Mouse (Mus musculus) regulatory T cell (primary cell): ENCODE measurements around the gene Thbs2.
"Not testable (repeated sequence)": the region's sequence is repeated elsewhere in the genome, so short reads cannot be mapped to it uniquely, and the experiment has no call there.

Experiments used
- in situ Hi-C: fragments of 300-600 bp; cut with MboI, MseI; formaldehyde crosslinking; loops from one replicate; pipeline ENCODE4 v1.15.1; 2025; ENCODE audit warnings: high pct_unique_total_duplicates

Thbs2 gene

GRCm38 (mm10) chr17:14635546-14636323 lies 58.3 kb downstream of the Thbs2 start:
- in situ Hi-C loops: no loop called here

GRCm38 (mm10) chr17:14628901-14629300 lies 65.1 kb downstream of the Thbs2 start:
- in situ Hi-C loops: no loop called here

GRCm38 (mm10) chr17:14627828-14628338 lies 66.2 kb downstream of the Thbs2 start:
- in situ Hi-C loops: no loop called here

- in situ Hi-C loops: no loop called here
Observed at GRCm38 (mm10) chr17:14624433-14624832, 69.6 kb downstream of the Thbs2 start.

- in situ Hi-C loops: not testable (repeated sequence)
Observed at GRCm38 (mm10) chr17:14621006-14621405, 73.0 kb downstream of the Thbs2 start.

GRCm38 (mm10) chr17:14620037-14620436 lies 74.0 kb downstream of the Thbs2 start:
- in situ Hi-C loops: no loop called here

- in situ Hi-C loops: no loop called here
Observed at GRCm38 (mm10) chr17:14619038-14619437, 75.0 kb downstream of the Thbs2 start.
